Mouse (Mus musculus) gastrocnemius, adult 18-20 months (tissue): ENCODE results near the gene Uqcrc1. TPM values are rescaled to one million over a fixed set of nuclear protein-coding genes. Genes with fewer than 3 reads are reported as not detected.

ENCODE experiments used
- DNase-seq: peaks from one replicate; pipeline ENCODE4 v3.0.0; 2021; ENCODE audit warnings: low spot score
- microRNA-seq: library from miRNA; unstranded; fragments of <30 nt; microRNA quantifications from one replicate; pipeline ENCODE4 v1.2.0, GENCODE M21; 2021
- total RNA-seq, 2 experiments: library from RNA; stranded (reverse); gene quantifications; 2 replicates each; pipeline ENCODE4 v1.2.3; 2021

Uqcrc1 gene
- total RNA-seq, 2 experiments from 2014 or later: 888 to 981 TPM

- no peak for DNase-seq
Observed at GRCm38 (mm10) chr9:108983209-108983608, 46.8 kb downstream of the Uqcrc1 start.

- DNase-seq: no peak
Observed at GRCm38 (mm10) chr9:108985710-108986109, 49.3 kb downstream of the Uqcrc1 start, which contains the start of gene Ucn2. Gene Ucn2, plus strand, starts transcription at chr9:108986010.

GRCm38 (mm10) chr9:108987704-108988350 lies 51.4 kb downstream of the Uqcrc1 start:
- DNase-seq: peak; percentile 68

- DNase-seq: peak; percentile 51
Observed at GRCm38 (mm10) chr9:108989802-108990461, 53.5 kb downstream of the Uqcrc1 start.

GRCm38 (mm10) chr9:108990462-108990820 lies 54.0 kb downstream of the Uqcrc1 start:
- DNase-seq: peak; percentile 14

GRCm38 (mm10) chr9:108991428-108992084 lies 55.1 kb downstream of the Uqcrc1 start, which contains the start of gene Pfkfb4:
Gene Pfkfb4, plus strand, starts transcription at chr9:108991778.
- DNase-seq: peak; percentile 98

GRCm38 (mm10) chr9:108992085-108992469 lies 55.6 kb downstream of the Uqcrc1 start:
- DNase-seq: no peak

GRCm38 (mm10) chr9:108992620-108993361 lies 56.4 kb downstream of the Uqcrc1 start:
- no peak for DNase-seq

- no peak for DNase-seq
Observed at GRCm38 (mm10) chr9:108996411-108996810, 60.0 kb downstream of the Uqcrc1 start.

- no peak for DNase-seq
Observed at GRCm38 (mm10) chr9:108998287-108999166, 62.1 kb downstream of the Uqcrc1 start.

- DNase-seq: no peak
Observed at GRCm38 (mm10) chr9:108999167-108999526, 62.7 kb downstream of the Uqcrc1 start.

Small RNA genes within 50 kb of the gene (microRNA-seq; reads per million reads assigned to microRNA genes)
- gene Mir711: not detected

Other genes with a start within 250 kb of the Uqcrc1 start
- 100 to 1,000 TPM; 164 to 169 TPM for gene Prkar2a, start 247.3 kb upstream of the Uqcrc1 start, total RNA-seq
- gene Ip6k2, start 152.8 kb upstream of the Uqcrc1 start, total RNA-seq: 10 to 100 TPM; 14.9 TPM
- 1 to 10 TPM; 4.4 TPM for gene Nckipsd, start 128.3 kb upstream of the Uqcrc1 start, total RNA-seq
- under 1 TPM in 1 of 2 experiments, not detected in 1; 0.02 TPM for gene Celsr3, start 110.3 kb upstream of the Uqcrc1 start, total RNA-seq
- 10 to 100 TPM; 14.0 to 14.6 TPM for gene Slc26a6, start 83.3 kb upstream of the Uqcrc1 start, total RNA-seq
- gene Tmem89, start 22.0 kb upstream of the Uqcrc1 start, total RNA-seq: not detected
- gene Col7a1, start 17.0 kb downstream of the Uqcrc1 start, total RNA-seq: 1 to 10 TPM; 2.2 to 3.5 TPM
- under 1 TPM; 0.27 to 0.90 TPM for gene Ucn2, start 49.4 kb downstream of the Uqcrc1 start, total RNA-seq
- gene Pfkfb4, start 55.1 kb downstream of the Uqcrc1 start, total RNA-seq: 10 to 100 TPM; 18.8 to 43.0 TPM
- 10 to 100 TPM in 1 of 2 experiments, 1 to 10 TPM in 1; 9.8 to 15.5 TPM for gene Shisa5, start 101.9 kb downstream of the Uqcrc1 start, total RNA-seq
- 10 to 100 TPM; 13.1 to 17.2 TPM for gene Trex1, start 123.1 kb downstream of the Uqcrc1 start, total RNA-seq
- gene Atrip, start 137.5 kb downstream of the Uqcrc1 start, total RNA-seq: 1 to 10 TPM; 8.9 to 9.2 TPM
- gene Ccdc51, start 145.9 kb downstream of the Uqcrc1 start, total RNA-seq: 1 to 10 TPM; 7.9 to 8.1 TPM
- gene Tma7, start 146.0 kb downstream of the Uqcrc1 start, total RNA-seq: 100 to 1,000 TPM; 325 to 344 TPM
- 1 to 10 TPM in 1 of 2 experiments, under 1 TPM in 1; 0.68 to 1.4 TPM for gene Plxnb1, start 158.8 kb downstream of the Uqcrc1 start, total RNA-seq
- not detected for gene Fbxw21, start 225.4 kb downstream of the Uqcrc1 start, total RNA-seq